Mouse (Mus musculus): Measurements from ENCODE around the gene Gm9922. TPM values are rescaled to one million over a fixed set of nuclear protein-coding genes. Genes with fewer than 3 reads are reported as not detected.
A peak's percentile ranks its signal among the peaks of the same experiment; 100 is the strongest.

The Gm9922 gene
- polyA plus RNA-seq, 1 experiment from 2014 or later: 6.2 TPM

- Histone ChIP-seq H3K9me3 (no peaks in the 10 kb centered on the region), H3K4me2 (no peak overlapping the region), H3K27me3 (no peaks in the 10 kb centered on the region), H3K9ac (no peak overlapping the region), H3K4me1 (peaks cover 8% of the 10 kb centered on the region; the same call in 1 of the 2 replicates), H3K36me3 (no peaks in the 10 kb centered on the region), H3K4me3 (no peak overlapping the region), H3K27ac (no peak overlapping the region)
- no peak for ATAC-seq (ENCODE audit: insufficient number of reproducible peaks, low FRiP score, low TSS enrichment, low read depth)
- 94% methylated on average over 11 of the region's 11 CpGs for WGBS
Measured at GRCm38 (mm10) chr14:101747811-101748210, 18.2 kb upstream of the Gm9922 start.

GRCm38 (mm10) chr14:101746635-101747034, 17.0 kb upstream of the Gm9922 start:
- WGBS: 26% methylated on average over 3 of the region's 3 CpGs
- no peak overlapping the region for H3K4me2 ChIP-seq

GRCm38 (mm10) chr14:101737501-101737900, 7.9 kb upstream of the Gm9922 start:
- 84% methylated on average over 4 of the region's 4 CpGs for WGBS
- H3K27me3 ChIP-seq: no peaks in the 10 kb centered on the region
- H3K9ac ChIP-seq: no peak overlapping the region

More at GRCm38 (mm10) chr14:101746635-101747034, 17.0 kb upstream of the Gm9922 start:
- peaks cover 8% of the 10 kb centered on the region; the same call in 1 of the 2 replicates for H3K4me1 ChIP-seq
- H3K9ac ChIP-seq: no peak overlapping the region
- H3K27me3 ChIP-seq: no peaks in the 10 kb centered on the region
- peak overlapping the region; percentile 60 for H3K27ac ChIP-seq
- no peaks in the 10 kb centered on the region for H3K36me3 ChIP-seq
- no peaks in the 10 kb centered on the region for H3K9me3 ChIP-seq
- H3K4me3 ChIP-seq: no peak overlapping the region
- 0 out of 2 replicates have a peak, but pooled peaks have one; percentile 30 for ATAC-seq (ENCODE audit: insufficient number of reproducible peaks, low FRiP score, low TSS enrichment, low read depth)

GRCm38 (mm10) chr14:101733542-101734303, 4.1 kb upstream of the Gm9922 start:
- Histone ChIP-seq H3K9ac (no peak overlapping the region), H3K4me2 (no peak overlapping the region; the same call in 1 of the 2 replicates), H3K4me1 (peaks cover 21% of the 10 kb centered on the region; the same call in 1 of the 2 replicates), H3K4me3 (no peak overlapping the region), H3K27me3 (0 out of 2 replicates have a peak, but pooled peaks cover 3% of the 10 kb centered on the region), H3K27ac (no peak overlapping the region), H3K36me3 (no peaks in the 10 kb centered on the region), H3K9me3 (no peaks in the 10 kb centered on the region)
- WGBS: 30% methylated on average over 10 of the region's 10 CpGs
- no peak for ATAC-seq (ENCODE audit: insufficient number of reproducible peaks, low FRiP score, low TSS enrichment, low read depth)

More at GRCm38 (mm10) chr14:101737501-101737900, 7.9 kb upstream of the Gm9922 start:
- Histone ChIP-seq H3K36me3 (no peaks in the 10 kb centered on the region), H3K4me2 (no peak overlapping the region), H3K4me1 (0 out of 2 replicates have a peak, but pooled peaks cover 3% of the 10 kb centered on the region), H3K9me3 (no peaks in the 10 kb centered on the region), H3K4me3 (no peak overlapping the region), H3K27ac (no peak overlapping the region)
- ATAC-seq (ENCODE audit: insufficient number of reproducible peaks, low FRiP score, low TSS enrichment, low read depth): no peak

- peak; percentile 56; the same call in 1 of the 2 replicates for ATAC-seq (ENCODE audit: insufficient number of reproducible peaks, low FRiP score, low TSS enrichment, low read depth)
Measured at GRCm38 (mm10) chr14:101729972-101730692, 518 bp upstream of the Gm9922 start.

GRCm38 (mm10) chr14:101714414-101714813, 15.2 kb downstream of the Gm9922 start:
- no peak for ATAC-seq (ENCODE audit: insufficient number of reproducible peaks, low FRiP score, low TSS enrichment, low read depth)
- Histone ChIP-seq H3K4me3 (no peak overlapping the region), H3K36me3 (no peaks in the 10 kb centered on the region), H3K27ac (no peak overlapping the region), H3K4me1 (no peaks in the 10 kb centered on the region), H3K4me2 (no peak overlapping the region), H3K27me3 (no peaks in the 10 kb centered on the region), H3K9ac (no peak overlapping the region), H3K9me3 (no peaks in the 10 kb centered on the region)
- WGBS: 82% methylated on average over 2 of the region's 2 CpGs

More at GRCm38 (mm10) chr14:101729972-101730692, 518 bp upstream of the Gm9922 start:
- Histone ChIP-seq H3K4me2 (peak overlapping the region; percentile 74), H3K9ac (peak overlapping the region; percentile 32), H3K27ac (peak overlapping the region; percentile 65), H3K27me3 (0 out of 2 replicates have a peak, but pooled peaks cover 3% of the 10 kb centered on the region), H3K4me1 (peaks cover 26% of the 10 kb centered on the region; the same call in 1 of the 2 replicates), H3K9me3 (no peaks in the 10 kb centered on the region), H3K4me3 (peak overlapping the region; percentile 56), H3K36me3 (no peaks in the 10 kb centered on the region)
- 1% methylated on average over 28 of the region's 28 CpGs for WGBS

GRCm38 (mm10) chr14:101707088-101707487, 22.5 kb downstream of the Gm9922 start:
- no peak overlapping the region for H3K4me3 ChIP-seq
- H3K9me3 ChIP-seq: no peaks in the 10 kb centered on the region
- H3K4me2 ChIP-seq: no peak overlapping the region
- no peaks in the 10 kb centered on the region for H3K4me1 ChIP-seq
- no peak overlapping the region for H3K27ac ChIP-seq
- H3K36me3 ChIP-seq: no peaks in the 10 kb centered on the region
- H3K27me3 ChIP-seq: no peaks in the 10 kb centered on the region
- 91% methylated on average over 5 of the region's 5 CpGs for WGBS
- no peak overlapping the region for H3K9ac ChIP-seq
- ATAC-seq (ENCODE audit: insufficient number of reproducible peaks, low FRiP score, low TSS enrichment, low read depth): no peak

GRCm38 (mm10) chr14:101704479-101704878, 25.1 kb downstream of the Gm9922 start:
- H3K4me1 ChIP-seq: no peaks in the 10 kb centered on the region
- 64% methylated on average over 4 of the region's 4 CpGs for WGBS
- no peak for ATAC-seq (ENCODE audit: insufficient number of reproducible peaks, low FRiP score, low TSS enrichment, low read depth)

GRCm38 (mm10) chr14:101688406-101688805, 41.2 kb downstream of the Gm9922 start:
- WGBS: 76% methylated on average over 2 of the region's 2 CpGs
- Histone ChIP-seq H3K4me1 (no peaks in the 10 kb centered on the region), H3K4me3 (no peak overlapping the region), H3K4me2 (no peak overlapping the region), H3K27ac (no peak overlapping the region), H3K9ac (no peak overlapping the region), H3K36me3 (no peaks in the 10 kb centered on the region), H3K9me3 (no peaks in the 10 kb centered on the region), H3K27me3 (no peaks in the 10 kb centered on the region)
- ATAC-seq (ENCODE audit: insufficient number of reproducible peaks, low FRiP score, low TSS enrichment, low read depth): no peak

More at GRCm38 (mm10) chr14:101704479-101704878, 25.1 kb downstream of the Gm9922 start:
- Histone ChIP-seq H3K36me3 (no peaks in the 10 kb centered on the region), H3K9ac (no peak overlapping the region), H3K27ac (no peak overlapping the region), H3K9me3 (no peaks in the 10 kb centered on the region), H3K27me3 (no peaks in the 10 kb centered on the region), H3K4me2 (no peak overlapping the region), H3K4me3 (no peak overlapping the region)

- Histone ChIP-seq H3K9ac (no peak overlapping the region), H3K27ac (no peak overlapping the region), H3K4me2 (no peak overlapping the region), H3K36me3 (no peaks in the 10 kb centered on the region), H3K4me3 (no peak overlapping the region), H3K4me1 (no peaks in the 10 kb centered on the region), H3K27me3 (no peaks in the 10 kb centered on the region), H3K9me3 (no peaks in the 10 kb centered on the region)
- no peak for ATAC-seq (ENCODE audit: insufficient number of reproducible peaks, low FRiP score, low TSS enrichment, low read depth)
- WGBS: 91% methylated on average over 6 of the region's 6 CpGs
Measured at GRCm38 (mm10) chr14:101687696-101688095, 41.9 kb downstream of the Gm9922 start.
